Mouse (Mus musculus): ENCODE measurements around the gene Zfp541.

- TF ChIP-seq POLR2A (IDR thresholded peaks at IDR 0.05; ENCODE audit: insufficient read depth, low read length) = no peak
- no peak for TF ChIP-seq CTCF (IDR thresholded peaks at IDR 0.05; ENCODE audit: low read depth, low read length)
- no peak for TF ChIP-seq EP300 (IDR thresholded peaks at IDR 0.05; ENCODE audit: insufficient read depth, low read depth, low read length)
Measured at GRCm38 (mm10) chr7:16046481-16047337, 14.9 kb upstream of the Zfp541 start.

Measured in ES-Bruce4 (cell line).